Mouse (Mus musculus): ENCODE results near the gene B3glct.

Gene B3glct

DNA sequence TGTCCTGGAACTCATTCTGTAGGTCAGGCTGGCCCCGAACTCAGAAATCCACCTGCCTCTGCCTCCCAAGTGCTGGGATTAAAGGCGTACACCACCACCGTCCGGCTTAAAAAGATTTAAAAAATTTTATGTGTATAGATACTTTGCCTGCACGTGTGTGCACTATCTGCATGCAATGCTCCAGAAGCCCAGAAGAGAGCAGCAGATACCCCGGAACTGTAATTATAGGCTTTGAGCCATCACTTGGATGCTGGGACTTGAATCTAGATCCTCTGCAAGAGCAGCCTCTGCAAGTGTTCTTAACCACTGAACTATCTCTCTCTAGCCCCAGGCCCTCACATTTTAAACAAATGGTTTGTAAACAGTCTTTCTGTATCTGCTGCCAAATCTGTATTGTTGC lies 15.1 kb upstream of the B3glct start:
- in situ Hi-C loops (cut with MboI, MseI): loop anchor here (25.0 kb wide), 1 partner anchor 1624 kb away; no protein-coding TSS in a partner anchor

DNA sequence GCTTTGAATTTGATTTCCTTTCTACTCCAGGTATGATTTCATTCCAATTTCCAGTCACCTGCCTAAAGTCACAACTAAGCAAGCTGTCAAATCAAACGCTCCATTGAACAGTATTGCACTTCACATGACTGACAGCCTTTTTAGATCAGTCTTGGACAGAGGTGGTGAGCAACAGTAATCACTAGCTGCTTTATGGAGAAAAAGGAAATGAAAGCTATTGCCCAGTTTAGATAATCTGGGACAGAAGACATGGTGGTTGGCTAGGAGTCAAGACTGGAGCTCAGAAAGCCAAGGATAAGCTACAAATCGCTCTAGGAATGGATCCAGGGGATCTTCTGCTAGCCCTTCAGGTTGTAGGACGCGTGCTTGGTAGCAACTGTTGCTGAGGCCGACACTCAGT lies 14.6 kb upstream of the B3glct start:
- in situ Hi-C loops (cut with MboI, MseI): loop anchor here (25.0 kb wide), 1 partner anchor 1624 kb away; no protein-coding TSS in a partner anchor

DNA sequence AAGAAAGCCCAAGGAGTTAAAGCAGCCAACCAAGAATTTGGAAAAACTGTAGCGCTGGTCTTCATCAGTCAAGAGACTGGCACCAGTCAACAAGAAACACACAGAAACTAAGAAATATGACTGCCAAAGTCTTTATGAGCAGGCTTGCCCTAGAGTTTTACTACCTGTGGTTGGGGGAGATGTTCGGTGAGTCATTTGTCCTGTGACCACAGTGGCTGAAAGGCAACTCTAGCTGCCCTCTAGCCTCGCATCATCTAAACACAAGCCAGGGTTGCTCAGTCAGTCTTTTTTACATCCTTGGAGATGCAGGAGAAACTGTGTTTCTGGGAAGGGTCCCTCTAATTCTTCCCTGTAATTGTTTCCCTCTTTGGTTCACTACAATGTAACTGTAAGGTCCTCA lies 834 bp upstream of the B3glct start:
- in situ Hi-C loops (cut with MboI, MseI): loop anchor here (5.0 kb wide), 1 partner anchor 90 kb away; no protein-coding TSS in a partner anchor

DNA sequence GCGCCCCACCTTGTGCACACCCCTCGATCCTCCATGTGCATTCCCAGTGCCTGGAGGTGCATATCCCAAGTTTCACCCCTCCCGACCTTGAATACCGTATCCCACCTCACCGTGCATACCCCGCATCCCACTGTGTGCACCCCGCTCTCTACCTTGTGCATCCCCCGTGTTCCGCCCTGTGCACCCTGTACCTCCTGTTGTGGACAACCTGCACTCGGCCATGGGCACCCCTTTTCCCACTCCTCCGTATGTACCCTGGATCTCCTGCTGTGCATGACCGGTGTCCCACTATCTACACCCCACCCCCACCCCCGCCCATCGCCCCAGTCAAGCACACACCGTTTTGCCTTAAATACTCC lies 939 bp downstream of the B3glct start:
- in situ Hi-C loops (cut with MboI, MseI): loop anchor here (5.0 kb wide), 1 partner anchor 92 kb away; no protein-coding TSS in a partner anchor

DNA sequence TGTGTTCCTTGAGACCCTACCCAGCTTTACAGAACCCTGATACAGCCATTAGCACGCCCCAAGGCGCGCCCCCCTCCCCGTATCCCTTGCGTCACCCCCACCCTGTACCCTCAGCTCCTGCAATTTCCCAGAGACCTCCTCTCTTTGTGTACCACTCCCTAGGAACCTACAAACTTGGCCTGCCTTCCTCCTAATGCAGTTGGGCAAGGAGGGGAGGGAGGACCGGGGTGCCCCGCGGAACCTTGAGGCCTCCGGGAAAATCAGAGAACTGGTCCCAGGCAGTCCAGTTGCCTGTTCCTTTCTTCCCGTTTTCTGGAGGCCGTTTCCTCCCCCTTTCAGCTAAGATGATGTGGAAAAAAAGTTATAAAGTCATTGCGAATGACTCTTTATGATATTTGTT lies 1.3 kb downstream of the B3glct start:
- in situ Hi-C loops (cut with MboI, MseI): loop anchor here (5.0 kb wide), 1 partner anchor 92 kb away; no protein-coding TSS in a partner anchor

DNA sequence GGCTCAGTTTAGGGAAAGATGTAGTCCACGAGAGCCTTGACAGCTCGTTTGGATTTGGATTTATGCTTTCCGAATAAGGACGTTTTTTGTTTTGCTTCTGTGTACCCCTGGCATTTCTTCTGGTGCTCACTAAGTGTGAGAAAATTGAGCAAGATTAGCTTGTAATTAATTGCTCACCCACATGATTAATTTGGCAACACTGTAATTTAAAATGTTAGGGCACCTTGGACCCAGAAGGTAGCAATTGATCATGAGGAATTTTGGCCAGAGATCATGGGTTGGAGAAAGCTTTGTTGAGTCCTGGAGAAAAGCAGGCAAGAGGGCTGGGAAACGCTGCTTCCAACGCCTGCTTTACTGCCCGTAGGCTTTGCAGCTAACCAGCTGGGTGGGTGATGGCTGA lies 1.9 kb downstream of the B3glct start:
- in situ Hi-C loops (cut with MboI, MseI): loop anchor here (5.0 kb wide), 1 partner anchor 93 kb away; no protein-coding TSS in a partner anchor

DNA sequence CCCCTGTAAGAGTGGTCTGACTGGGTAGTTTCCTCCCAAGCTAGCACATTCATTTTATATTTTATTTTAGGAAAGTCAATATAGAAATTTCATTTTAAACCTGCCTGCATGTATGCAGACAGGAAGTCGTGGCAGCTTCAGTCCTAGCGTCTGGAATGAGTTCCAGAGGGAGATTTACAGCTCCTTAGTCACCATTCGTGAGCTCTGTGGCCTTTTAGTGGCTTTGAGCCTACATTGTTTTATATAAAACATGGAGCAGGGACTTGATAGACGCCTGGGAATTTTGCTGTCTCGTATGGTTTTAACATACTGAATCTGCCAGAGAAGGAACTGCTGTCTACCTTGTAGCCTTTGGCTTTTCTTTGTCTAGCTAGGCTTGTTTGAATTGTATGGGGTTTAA lies 2.9 kb downstream of the B3glct start:
- in situ Hi-C loops (cut with MboI, MseI): no loop called here

DNA sequence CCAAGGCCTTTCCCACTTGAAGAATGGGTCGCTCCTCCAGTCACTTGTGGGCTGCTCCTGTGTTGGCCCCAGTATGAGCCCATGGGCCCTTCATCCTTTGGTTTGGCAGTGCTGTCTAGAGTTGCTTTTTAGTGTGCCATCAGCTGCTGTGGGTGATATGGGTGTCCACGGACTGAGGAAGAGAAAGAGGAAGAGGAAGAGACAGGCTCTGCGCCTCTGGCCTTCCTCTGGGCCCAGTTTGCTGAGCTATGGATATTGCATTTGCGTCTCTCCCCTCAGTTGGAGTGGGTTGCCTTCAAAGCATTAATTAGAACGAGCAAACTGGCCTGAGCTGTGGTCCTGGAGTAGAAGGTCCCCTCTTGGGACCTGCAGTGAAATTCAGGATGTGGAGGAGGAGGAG lies 11.8 kb downstream of the B3glct start:
- in situ Hi-C loops (cut with MboI, MseI): no loop called here

DNA sequence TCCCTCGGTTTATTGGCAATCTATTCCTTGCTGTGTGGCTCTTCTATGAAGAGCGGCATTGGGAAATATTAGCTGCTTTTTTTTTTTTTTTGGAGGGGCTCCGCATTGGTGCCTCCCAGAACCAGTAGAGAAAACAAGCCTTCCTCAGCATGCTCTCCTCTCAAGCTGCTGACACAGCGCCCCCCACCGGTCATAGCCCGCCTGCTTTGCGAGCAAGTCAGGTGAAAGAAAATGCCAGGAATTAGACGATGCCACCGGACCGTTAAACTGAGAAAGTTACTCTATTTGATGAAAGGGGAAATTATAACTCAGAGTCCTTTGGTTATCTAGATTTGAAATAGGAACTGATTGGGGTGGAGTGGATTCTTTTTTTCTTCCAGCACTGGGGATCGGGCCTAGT lies 14.5 kb downstream of the B3glct start:
- in situ Hi-C loops (cut with MboI, MseI): no loop called here

DNA sequence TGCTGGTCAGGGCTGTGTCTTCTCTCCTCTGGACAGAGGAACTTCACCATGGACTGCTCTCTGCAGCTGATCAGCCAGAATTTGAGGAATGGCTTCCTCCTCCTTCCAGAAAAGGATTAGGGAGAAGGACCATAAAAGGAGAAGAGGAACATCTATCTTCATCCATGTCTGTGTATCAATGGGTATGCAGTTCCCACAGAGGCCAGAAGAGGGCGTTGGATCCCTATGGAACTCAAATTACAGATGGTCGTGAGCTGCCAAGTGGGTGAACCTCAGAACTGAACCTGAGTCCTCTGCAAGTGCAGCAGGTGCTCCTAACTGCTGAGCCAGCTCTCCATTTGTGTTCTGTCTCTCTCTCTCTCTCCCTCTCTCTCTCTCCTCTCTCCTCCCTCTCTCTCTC lies 15.2 kb downstream of the B3glct start:
- in situ Hi-C loops (cut with MboI, MseI): no loop called here

DNA sequence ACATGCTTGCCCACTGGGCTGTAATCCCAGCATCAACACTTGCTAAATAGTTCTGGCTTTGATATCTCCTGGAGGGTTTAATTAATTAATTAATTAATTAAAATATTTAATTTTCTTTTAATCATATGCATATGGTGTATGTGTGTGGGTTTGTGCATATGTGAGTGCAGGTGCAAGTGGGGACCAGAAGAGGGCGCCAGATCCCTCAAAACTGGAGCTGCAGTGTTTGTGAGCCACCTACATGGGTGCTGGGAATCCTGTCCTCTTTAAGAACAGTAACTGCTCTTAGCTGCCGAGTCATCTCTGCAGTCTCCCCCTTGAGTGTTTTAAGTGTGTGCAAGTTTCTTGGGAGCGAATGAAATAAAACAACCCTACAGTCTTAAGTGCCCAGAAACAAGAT lies 15.9 kb downstream of the B3glct start:
- in situ Hi-C loops (cut with MboI, MseI): no loop called here

DNA sequence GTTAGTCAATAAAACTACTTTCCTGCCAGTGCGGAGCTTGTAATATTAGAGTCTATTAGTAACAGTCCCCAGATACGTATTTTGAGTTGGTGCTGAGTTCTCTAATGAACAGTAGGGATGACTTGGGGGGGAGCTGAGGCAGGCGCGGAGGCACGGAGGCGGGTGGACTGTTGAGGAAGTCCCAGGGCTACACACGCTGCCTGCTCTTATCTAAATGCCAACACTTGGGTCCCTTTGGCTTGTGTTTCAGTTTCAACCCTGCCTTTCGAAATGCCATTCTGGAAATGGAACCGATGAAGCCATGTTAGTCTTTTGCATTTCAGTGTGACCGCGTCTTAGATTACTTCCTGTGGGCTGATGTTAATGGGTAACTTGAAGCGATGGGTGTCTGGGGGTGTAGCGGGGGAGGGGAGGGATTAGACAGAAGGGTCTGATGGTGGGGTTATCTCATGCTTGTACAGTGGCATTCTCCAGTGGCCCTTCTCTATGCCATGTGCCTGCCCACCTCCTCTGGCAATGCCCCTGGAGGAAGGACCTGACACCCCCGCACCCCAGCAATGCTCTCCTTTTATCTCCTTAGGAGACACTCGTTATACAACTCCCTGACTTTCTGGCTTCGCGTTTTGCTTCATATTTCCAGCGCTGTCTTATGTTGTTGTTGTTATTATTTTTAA lies 17.2 kb downstream of the B3glct start:
- in situ Hi-C loops (cut with MboI, MseI): no loop called here

DNA sequence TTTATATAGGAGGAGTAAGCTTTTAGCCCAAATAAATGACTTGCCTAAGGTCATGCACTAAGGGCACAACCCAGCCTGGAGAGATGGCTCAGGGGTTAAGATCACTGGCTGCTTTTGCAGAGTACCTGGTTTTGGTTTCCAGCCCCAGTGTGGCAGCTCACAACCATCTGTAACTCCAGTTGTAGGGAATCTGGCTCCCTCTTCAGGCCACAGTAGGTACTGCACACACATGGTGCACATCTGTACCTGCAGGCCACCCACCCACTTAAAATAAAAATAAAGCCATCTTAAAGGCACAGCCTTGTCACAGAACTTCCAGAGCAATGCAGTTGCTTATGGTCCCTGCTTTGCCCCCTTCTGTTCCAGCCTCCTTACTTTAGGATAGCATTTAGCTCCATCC lies 24.7 kb downstream of the B3glct start:
- in situ Hi-C loops (cut with MboI, MseI): no loop called here

DNA sequence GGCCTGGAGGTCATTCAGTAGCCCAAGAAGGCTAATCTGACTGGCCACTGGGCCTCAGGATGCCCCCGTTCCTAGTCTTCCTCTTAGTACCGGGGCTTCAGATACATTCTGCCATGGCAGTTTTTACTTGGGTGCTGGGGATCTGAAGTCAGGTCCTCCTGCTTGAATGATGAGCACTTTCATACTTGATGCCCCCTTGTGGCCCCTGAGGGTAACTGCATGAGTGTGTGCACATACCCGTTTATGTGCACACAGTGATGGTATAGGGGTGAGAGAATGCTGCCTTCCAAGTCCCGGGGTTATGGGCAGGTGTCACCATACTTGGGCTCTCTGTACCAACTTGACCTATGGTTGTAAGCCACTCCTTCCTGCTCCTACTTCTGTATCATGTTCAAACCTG lies 33.5 kb downstream of the B3glct start:
- in situ Hi-C loops (cut with MboI, MseI): no loop called here

DNA sequence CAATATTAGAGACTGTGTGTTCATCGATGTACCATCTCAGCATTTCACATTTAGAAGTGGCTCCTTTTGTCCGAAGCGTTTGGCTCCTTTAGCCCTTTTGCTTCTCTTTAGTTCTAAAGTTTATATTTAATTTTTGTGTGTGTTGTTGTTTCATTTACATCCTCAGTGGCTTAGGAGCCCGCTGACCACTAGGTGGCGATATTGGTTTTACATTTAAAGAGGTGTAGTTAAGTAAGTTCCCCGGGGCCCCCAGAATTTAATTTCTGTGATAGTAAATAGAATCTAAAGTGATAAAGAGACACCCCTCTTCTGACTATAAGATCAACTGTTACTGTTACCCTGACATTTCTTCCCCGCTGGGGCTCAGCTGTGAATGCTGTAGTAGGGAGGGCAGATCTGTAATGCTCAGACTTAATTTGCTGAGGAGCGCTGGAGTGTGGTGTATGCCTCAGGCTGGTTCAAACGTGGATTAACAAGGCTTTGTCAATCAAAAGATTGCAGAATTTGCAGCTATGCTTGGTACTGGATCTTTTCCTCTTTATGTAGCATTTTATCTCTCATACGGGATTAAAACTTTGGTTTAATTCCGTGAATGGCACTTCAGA lies 35.2 kb downstream of the B3glct start:
- in situ Hi-C loops (cut with MboI, MseI): no loop called here

DNA sequence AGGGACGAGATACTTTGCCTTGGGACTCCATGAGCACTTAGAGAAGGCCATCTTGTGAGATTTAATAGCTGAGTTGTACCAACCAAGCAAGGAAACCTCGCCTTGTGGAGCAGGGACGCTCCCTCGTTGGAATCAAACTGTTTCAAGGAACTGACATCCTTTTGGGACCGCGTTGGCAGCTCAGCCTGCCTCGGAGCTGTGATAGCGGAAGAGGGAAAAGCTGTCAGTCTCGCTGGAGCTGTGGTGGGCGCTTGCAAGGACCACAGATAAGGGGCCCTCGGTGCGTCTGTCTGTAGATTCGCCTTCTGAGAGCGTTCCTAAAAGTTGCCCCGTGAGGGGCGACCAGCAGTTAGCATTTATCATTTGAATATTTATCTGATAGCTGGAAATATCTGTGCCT lies 35.8 kb downstream of the B3glct start:
- in situ Hi-C loops (cut with MboI, MseI): no loop called here

DNA sequence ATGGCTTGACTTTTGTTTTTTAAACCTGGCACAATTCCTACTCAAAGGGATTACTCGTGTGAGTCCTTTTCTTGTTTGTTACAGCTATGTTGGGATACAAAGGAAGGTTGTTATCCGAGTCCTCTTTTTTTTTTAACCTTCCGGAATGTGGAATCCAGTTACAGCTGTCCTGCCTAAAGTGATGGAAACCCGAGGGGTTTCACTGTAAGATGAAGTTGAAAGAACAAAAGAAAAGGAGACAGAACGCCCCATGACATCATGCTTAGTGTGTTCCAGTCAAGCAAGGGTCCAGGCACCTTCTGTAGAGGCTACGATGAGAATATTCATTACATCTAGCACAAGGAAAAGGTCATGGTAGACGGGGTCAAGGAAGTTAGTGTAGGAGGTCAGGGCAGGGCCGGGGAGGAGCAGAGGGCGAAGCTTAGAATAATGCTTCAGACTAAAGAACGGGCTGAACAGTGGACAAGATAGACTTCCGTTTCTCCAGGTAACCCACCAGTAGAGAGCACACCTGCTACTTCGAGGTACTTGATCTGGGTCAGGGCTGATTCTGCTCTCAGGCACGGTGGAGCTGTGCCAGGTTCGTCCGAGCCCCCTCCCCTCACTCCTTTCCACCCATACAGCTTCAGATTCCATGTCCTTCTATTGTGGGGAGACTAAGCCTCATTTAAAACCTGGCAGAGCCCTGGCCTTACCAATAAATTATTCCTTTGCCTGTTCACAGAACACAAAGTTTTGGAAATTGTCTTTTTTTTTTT lies 37.7 kb downstream of the B3glct start:
- in situ Hi-C loops (cut with MboI, MseI): no loop called here

DNA sequence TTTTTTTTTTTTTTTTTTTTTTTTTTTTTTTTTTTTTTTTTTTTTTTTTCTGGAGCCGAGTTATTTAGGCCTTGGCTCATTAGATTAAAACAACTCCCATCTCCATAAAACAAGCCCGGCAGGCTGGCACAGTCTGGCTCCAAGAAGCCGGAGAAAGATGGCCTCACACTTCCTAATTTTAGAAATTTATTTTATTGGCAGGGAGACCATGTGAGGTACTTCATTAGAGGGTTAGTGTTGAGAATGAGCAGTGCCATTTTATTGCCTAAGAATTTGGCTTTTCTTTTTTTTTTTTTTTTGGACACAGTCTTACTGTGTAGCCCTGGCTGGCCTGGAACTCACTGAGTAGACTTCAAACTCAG lies 38.3 kb downstream of the B3glct start:
- in situ Hi-C loops (cut with MboI, MseI): no loop called here

DNA sequence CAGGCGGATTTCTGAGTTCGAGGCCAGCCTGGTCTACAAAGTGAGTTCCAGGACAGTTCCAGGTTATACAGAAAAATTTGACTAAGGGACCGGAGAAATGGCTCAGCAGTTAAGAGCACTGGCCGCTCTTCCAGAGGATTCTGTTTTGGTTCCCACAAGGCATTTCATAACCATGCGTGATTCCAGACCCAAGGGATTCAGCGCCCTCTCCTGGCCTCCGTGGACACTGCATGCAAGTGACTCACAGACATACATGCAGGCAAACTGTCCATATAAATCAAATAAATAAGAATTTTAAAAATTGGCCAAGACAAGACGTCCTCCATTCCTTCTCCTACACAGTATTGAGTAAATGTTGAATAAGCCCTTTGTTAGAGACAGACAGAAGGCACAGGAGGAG lies 53.7 kb downstream of the B3glct start:
- in situ Hi-C loops (cut with MboI, MseI): loop anchor here (5.0 kb wide), 1 partner anchor 46 kb away; no protein-coding TSS in a partner anchor

DNA sequence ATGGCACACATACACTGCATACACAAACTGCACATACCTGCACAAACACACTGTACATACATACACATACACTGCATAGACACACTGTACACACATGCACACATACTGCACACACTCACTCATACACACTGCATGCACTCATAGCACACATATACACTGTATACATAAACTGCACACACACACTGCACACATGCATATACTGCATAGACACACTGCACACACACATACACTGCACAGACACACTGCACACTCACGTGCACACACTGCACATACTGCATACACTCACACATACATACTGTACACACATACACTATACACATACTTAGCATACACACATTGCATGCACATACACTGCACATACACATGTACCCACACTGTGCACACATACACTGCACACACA lies 59.2 kb downstream of the B3glct start:
- in situ Hi-C loops (cut with MboI, MseI): no loop called here

DNA sequence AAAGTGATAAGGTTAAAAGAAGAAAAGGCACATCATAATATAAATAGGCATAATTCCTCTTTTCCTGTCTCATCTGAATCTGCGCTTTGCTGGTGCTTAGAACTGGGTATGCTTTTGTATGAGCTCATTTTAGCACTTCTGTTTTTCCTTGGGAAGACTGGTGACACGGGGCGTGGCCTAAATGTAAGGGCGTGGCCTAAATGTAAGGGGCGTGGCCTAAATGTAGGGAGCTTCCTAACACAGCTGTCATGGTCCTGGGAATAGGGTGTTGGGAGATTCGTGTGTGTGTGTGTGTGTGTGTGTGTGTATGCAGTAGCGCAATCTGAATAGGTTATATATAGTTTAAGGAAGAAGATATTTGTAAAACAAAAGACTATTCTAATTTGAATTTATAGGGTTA lies 62.1 kb downstream of the B3glct start:
- in situ Hi-C loops (cut with MboI, MseI): no loop called here

DNA sequence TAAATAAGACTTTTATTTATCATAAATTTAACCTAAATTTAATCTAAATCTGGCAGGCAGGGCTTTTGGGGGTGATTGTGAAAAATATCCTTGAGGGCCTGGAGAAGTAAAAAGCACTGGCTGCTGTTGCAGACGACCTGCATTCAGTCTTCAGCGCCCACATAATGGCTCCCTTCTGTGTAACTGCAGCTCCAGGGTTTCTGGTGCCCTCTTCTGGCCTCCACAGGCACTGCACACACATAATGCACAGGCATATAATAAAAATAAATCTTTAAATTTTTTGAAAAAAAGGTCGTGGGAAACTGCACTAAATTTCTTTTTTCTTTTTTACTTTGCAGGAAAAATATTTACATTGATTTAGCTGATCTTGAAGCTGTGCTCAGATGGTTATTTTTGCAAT lies 62.7 kb downstream of the B3glct start:
- in situ Hi-C loops (cut with MboI, MseI): no loop called here

DNA sequence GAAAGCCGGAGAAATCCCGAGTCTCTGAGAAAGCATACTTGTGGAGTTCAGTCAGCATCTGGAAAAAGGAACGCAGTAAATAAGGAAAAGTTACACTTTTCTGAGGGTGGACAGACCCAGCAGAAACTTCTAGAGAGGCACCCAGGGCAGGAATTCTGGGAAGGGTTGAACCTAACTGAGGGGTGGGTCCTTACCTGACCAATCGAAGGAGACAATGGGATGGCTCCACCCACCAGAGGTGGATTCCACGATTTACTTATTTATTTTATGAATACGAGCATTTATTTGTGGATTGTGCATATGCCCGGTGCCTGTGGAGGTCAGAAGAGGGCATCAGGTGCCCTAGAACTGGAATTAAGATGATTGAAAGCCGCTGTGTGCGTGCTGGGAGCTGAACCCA lies 64.3 kb downstream of the B3glct start:
- in situ Hi-C loops (cut with MboI, MseI): no loop called here
